Mouse (Mus musculus): Measurements from ENCODE around the gene Letmd1.

DNA sequence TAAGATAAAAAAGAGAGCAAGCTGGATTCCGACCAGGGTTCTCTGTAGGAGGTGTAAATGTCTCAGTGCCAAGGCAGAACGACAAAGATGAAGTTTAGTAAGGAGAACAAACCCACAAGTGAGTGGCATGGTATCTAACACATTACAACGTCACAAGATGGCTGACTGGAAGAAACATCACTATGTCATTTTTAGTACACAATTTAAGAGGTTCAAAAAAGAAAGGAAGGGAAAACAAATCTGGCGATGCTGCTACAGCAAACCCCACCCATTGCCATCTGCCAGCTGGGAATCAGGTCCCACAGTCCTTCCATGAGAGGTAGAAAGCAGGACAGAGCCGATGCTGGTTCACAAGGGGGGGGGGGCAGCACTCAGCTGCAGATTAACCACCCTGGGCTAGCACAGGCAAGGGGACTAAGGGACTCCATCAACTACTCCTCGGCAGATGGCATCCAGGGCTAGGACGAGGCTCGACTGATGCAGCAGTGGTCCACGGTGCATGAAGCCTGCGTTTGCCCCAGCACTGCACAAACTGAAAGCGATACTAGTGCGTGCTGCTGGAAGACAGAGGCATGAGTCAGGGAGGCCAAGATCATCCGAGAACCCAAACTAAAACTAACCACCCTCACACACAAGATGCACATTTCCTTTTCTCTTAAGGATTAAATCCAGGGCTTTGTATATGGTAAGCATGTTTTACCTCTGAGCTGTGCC lies 39.8 kb downstream of the Letmd1 start:
- TF ChIP-seq POLR2A (IDR thresholded peaks at IDR 0.05; ENCODE audit: borderline replicate concordance, low read depth, low read length) (no peak), CTCF (IDR thresholded peaks at IDR 0.05; ENCODE audit: low read depth, low read length) (no peak)
